Mouse (Mus musculus) CH12.LX (cell line): ENCODE measurements at regions not wholly inside any gene's neighbourhood (a gene's known extent, or its start where the extent isn't known, plus 50 kb on each side); places are given as distances from the start of the nearest gene placed in this dataset.

ENCODE experiments used
- DNase-seq: peaks from one replicate; pipeline ENCODE4 v3.0.0-alpha.2; 2013; ENCODE audit errors: extremely low read depth
- H3K27ac ChIP-seq: 2 replicates; pipeline ENCODE4 v1.5.1; 2012; ENCODE audit warnings: low read depth, mild to moderate bottlenecking, control low read depth, moderate library complexity; ENCODE audit not compliant: insufficient read depth
- H3K27me3 ChIP-seq: replicated peaks from 2 replicates; pipeline ENCODE3; 2012; ENCODE audit warnings: inconsistent platforms
- H3K36me3 ChIP-seq, 2 experiments: replicated peaks in 1 of 2; 2 replicates each; pipeline versions ENCODE3 to v1.6.1; 2012; ENCODE audit warnings: inconsistent platforms in 1 of 2, low read length in 1 of 2, mild to moderate bottlenecking in 1 of 2, mixed read lengths in 1 of 2, moderate library complexity in 1 of 2; ENCODE audit not compliant: control insufficient read depth in 1 of 2, insufficient read depth in 1 of 2
- H3K4me1 ChIP-seq, 2 experiments: 2 replicates each; pipeline ENCODE4 v1.6.1; 2012; ENCODE audit warnings: inconsistent platforms in 1 of 2, moderate library complexity in 1 of 2; ENCODE audit not compliant: insufficient read depth in 2 of 2, control insufficient read depth in 1 of 2
- H3K4me2 ChIP-seq: 2 replicates; pipeline ENCODE4 v1.6.1; 2012; ENCODE audit warnings: low read depth, mild to moderate bottlenecking, control low read depth; ENCODE audit not compliant: poor library complexity, insufficient read depth, severe bottlenecking
- H3K4me3 ChIP-seq, 3 experiments: fragments of 150-350 bp in 1 of 3; sonication (generic) in 1 of 3; replicated peaks in 1 of 3; 2 replicates each; pipeline versions ENCODE3 to v1.5.1; 2011 to 2012; ENCODE audit warnings: low read depth in 2 of 3, low read length in 2 of 3, mild to moderate bottlenecking in 2 of 3, moderate library complexity in 2 of 3, control low read depth in 1 of 3, improper control_type of control experiment in 1 of 3, inconsistent platforms in 1 of 3, mixed read lengths in 1 of 3; ENCODE audit not compliant: poor library complexity in 1 of 3
- H3K79me2 ChIP-seq: replicated peaks from 2 replicates; pipeline ENCODE4 v1.6.1; 2012; ENCODE audit warnings: mild to moderate bottlenecking, moderate library complexity; ENCODE audit not compliant: control insufficient read depth, poor library complexity, insufficient read depth, severe bottlenecking; ENCODE audit errors: extremely low read depth
- H3K9ac ChIP-seq: 2 replicates; pipeline ENCODE4 v1.6.1; 2012; ENCODE audit warnings: low read depth, mild to moderate bottlenecking, control low read depth, moderate library complexity; ENCODE audit not compliant: insufficient read depth
- H3K9me3 ChIP-seq: replicated peaks from 2 replicates; pipeline ENCODE3; 2012; ENCODE audit warnings: low read length, inconsistent platforms, mixed read lengths
- BHLHE40 ChIP-seq: IDR thresholded peaks from 2 replicates; pipeline ENCODE4 v1.6.1; 2011; ENCODE audit warnings: mild to moderate bottlenecking, low read depth, low read length, improper control_type of control experiment
- CTCF ChIP-seq, 2 experiments: IDR thresholded peaks in 1 of 2; conservative IDR thresholded peaks in 1 of 2; 2 replicates each; pipeline ENCODE4 v1.5.1; 2011 to 2012; ENCODE audit warnings: low read depth in 2 of 2, low read length in 2 of 2, improper control_type of control experiment in 1 of 2, inconsistent platforms in 1 of 2, mild to moderate bottlenecking in 1 of 2, moderate library complexity in 1 of 2
- E2F4 ChIP-seq: IDR thresholded peaks from 2 replicates; pipeline ENCODE4 v1.6.1; 2011; ENCODE audit warnings: low read depth, low read length, improper control_type of control experiment; ENCODE audit not compliant: insufficient replicate concordance
- EP300 ChIP-seq: IDR thresholded peaks from 2 replicates; pipeline ENCODE4 v1.6.1; 2011; ENCODE audit warnings: low read length, improper control_type of control experiment
- HCFC1 ChIP-seq: IDR thresholded peaks from 2 replicates; pipeline ENCODE4 v1.6.1; 2012; ENCODE audit warnings: low read depth, mild to moderate bottlenecking, inconsistent platforms, low read length, improper control_type of control experiment
- IRF4 ChIP-seq: IDR thresholded peaks from 2 replicates; pipeline ENCODE4 v1.6.1; 2014; ENCODE audit warnings: low read depth, mild to moderate bottlenecking, inconsistent platforms, low read length, improper control_type of control experiment
- JUN ChIP-seq: IDR thresholded peaks from 2 replicates; pipeline ENCODE4 v1.6.1; 2011; ENCODE audit warnings: low read depth, mild to moderate bottlenecking, low read length, improper control_type of control experiment, moderate library complexity; ENCODE audit not compliant: insufficient read depth
- JUND ChIP-seq: conservative IDR thresholded peaks from 2 replicates; pipeline ENCODE4 v1.6.1; 2011; ENCODE audit warnings: low read depth, low read length, improper control_type of control experiment
- MAFK ChIP-seq: IDR thresholded peaks from 2 replicates; pipeline ENCODE4 v1.6.1; 2011; ENCODE audit warnings: low read length, improper control_type of control experiment; ENCODE audit not compliant: insufficient replicate concordance
- MAZ ChIP-seq: IDR thresholded peaks from 2 replicates; pipeline ENCODE4 v1.6.1; 2012; ENCODE audit warnings: low read depth, mild to moderate bottlenecking, inconsistent platforms, low read length, improper control_type of control experiment, moderate library complexity
- MEF2A ChIP-seq: IDR thresholded peaks from 2 replicates; pipeline ENCODE4 v1.6.1; 2014; ENCODE audit warnings: low read depth, mild to moderate bottlenecking, inconsistent platforms, low read length, improper control_type of control experiment, borderline replicate concordance
- MXI1 ChIP-seq: IDR thresholded peaks from 2 replicates; pipeline ENCODE4 v1.6.1; 2011; ENCODE audit warnings: mild to moderate bottlenecking, low read depth, low read length, improper control_type of control experiment
- NELFE ChIP-seq: IDR thresholded peaks from 2 replicates; pipeline ENCODE4 v1.6.1; 2011; ENCODE audit warnings: low read depth, low read length, improper control_type of control experiment
- PAX5 ChIP-seq: IDR thresholded peaks from 2 replicates; pipeline ENCODE4 v1.6.1; 2012; ENCODE audit warnings: low read length, inconsistent platforms, mixed read lengths
- POLR2A ChIP-seq: IDR thresholded peaks from 2 replicates; pipeline ENCODE4 v1.6.1; 2011; ENCODE audit warnings: low read depth, mild to moderate bottlenecking, improper control_type of control experiment, low read length
- RCOR1 ChIP-seq: conservative IDR thresholded peaks from 2 replicates; pipeline ENCODE4 v1.6.1; 2012; ENCODE audit warnings: low read depth, mild to moderate bottlenecking, inconsistent platforms, low read length, improper control_type of control experiment
- TCF12 ChIP-seq: IDR thresholded peaks from 2 replicates; pipeline ENCODE4 v1.6.1; 2014; ENCODE audit warnings: low read depth, mild to moderate bottlenecking, inconsistent platforms, low read length, improper control_type of control experiment
- USF2 ChIP-seq: conservative IDR thresholded peaks from 2 replicates; pipeline ENCODE4 v1.6.1; 2011; ENCODE audit warnings: low read depth, low read length, improper control_type of control experiment
- dilution Hi-C: fragments of 300-500 bp; cut with MboI; formaldehyde crosslinking; loops from 2 replicates; pipeline ENCODE4 v1.14.3; 2020; ENCODE audit warnings: low sequenced_read_pairs; ENCODE audit not compliant: extremely low pct_unique_long_range_greater_than_20kb, extremely low pct_ligation_motif_present
- in situ Hi-C: fragments of 300-500 bp; cut with MboI; formaldehyde crosslinking; loops from 3 replicates; pipeline ENCODE4 v1.14.3; 2019; ENCODE audit warnings: low sequenced_read_pairs, low pct_ligation_motif_present, low pct_unique_long_range_greater_than_20kb, mixed read lengths

GRCm38 (mm10) chr15:93710493-93711149 is 114.9 kb upstream of the Prickle1 start:
- in situ Hi-C loops: loop anchor here (10.0 kb wide), 2 partner anchors 116 to 196 kb away; partner anchors contain the start of gene Prickle1
- TF ChIP-seq NELFE (no peak), MAFK (no peak), BHLHE40 (no peak), JUN (no peak), USF2 (no peak), PAX5 (no peak)
- no peak overlapping the region for H3K27ac ChIP-seq
- no peak overlapping the region for H3K9ac ChIP-seq
- DNase-seq: no peak
- H3K27me3 ChIP-seq: no peaks in the 10 kb centered on the region
- dilution Hi-C loops: no loop called here
- H3K4me1 ChIP-seq: peaks cover 0 to 6% of the 10 kb centered on the region in 2 experiments; a peak in 1 of 4 replicates
- H3K79me2 ChIP-seq: no peaks in the 10 kb centered on the region
- no peak overlapping the region for H3K4me2 ChIP-seq
- H3K36me3 ChIP-seq: no peaks in the 10 kb centered on the region
- no peak overlapping the region for H3K4me3 ChIP-seq
- H3K9me3 ChIP-seq: peaks cover 47% of the 10 kb centered on the region

GRCm38 (mm10) chr15:93706366-93706930 is 110.8 kb upstream of the Prickle1 start:
- H3K9ac ChIP-seq: no peak overlapping the region

GRCm38 (mm10) chr15:93705651-93706050 is 110.0 kb upstream of the Prickle1 start:
- in situ Hi-C loops: no loop called here
- DNase-seq: no peak
- dilution Hi-C loops: no loop called here

More at GRCm38 (mm10) chr15:93706366-93706930, 110.8 kb upstream of the Prickle1 start:
- Histone ChIP-seq H3K9me3 (peaks cover 40% of the 10 kb centered on the region), H3K27me3 (no peaks in the 10 kb centered on the region), H3K36me3 (no peaks in the 10 kb centered on the region), H3K4me1 (no peaks in the 10 kb centered on the region), H3K4me3 (no peak overlapping the region), H3K4me2 (no peak overlapping the region), H3K79me2 (no peaks in the 10 kb centered on the region), H3K27ac (no peak overlapping the region)
- no peak for DNase-seq
- in situ Hi-C loops: no loop called here
- TF ChIP-seq MEF2A (no peak), HCFC1 (no peak), MXI1 (no peak), MAZ (no peak), POLR2A (no peak), CTCF (conservative IDR thresholded peaks at IDR 0.05 in 1 of 2, IDR thresholded peaks at IDR 0.05 in 1 of 2; ENCODE audit: low read depth in 2 of 2, low read length in 2 of 2) (no peak)
- dilution Hi-C loops: no loop called here

More at GRCm38 (mm10) chr15:93705651-93706050, 110.0 kb upstream of the Prickle1 start:
- Histone ChIP-seq H3K9me3 (peaks cover 35% of the 10 kb centered on the region), H3K4me2 (no peak overlapping the region), H3K9ac (no peak overlapping the region), H3K4me3 (no peak overlapping the region), H3K27me3 (no peaks in the 10 kb centered on the region), H3K4me1 (no peaks in the 10 kb centered on the region), H3K36me3 (no peaks in the 10 kb centered on the region), H3K79me2 (no peaks in the 10 kb centered on the region), H3K27ac (no peak overlapping the region)
- TF ChIP-seq IRF4 (no peak), JUND (no peak), TCF12 (no peak), RCOR1 (no peak), E2F4 (no peak), NELFE (no peak), EP300 (no peak)
